Mouse (Mus musculus) embryo, embryonic 10 days (tissue): ENCODE measurements around the gene Slc38a1.

Experiments used
- DNase-seq: peaks from one replicate; pipeline ENCODE4 v3.0.0-alpha.2; 2015; ENCODE audit warnings: low spot score

The Slc38a1 gene

GRCm38 (mm10) chr15:96608671-96609070 is 34.0 kb downstream of the Slc38a1 start:
- DNase-seq: no peak

GRCm38 (mm10) chr15:96607422-96607821 is 35.3 kb downstream of the Slc38a1 start:
- DNase-seq: no peak

GRCm38 (mm10) chr15:96604282-96604681 is 38.4 kb downstream of the Slc38a1 start:
- no peak for DNase-seq

- DNase-seq: no peak
Measured at GRCm38 (mm10) chr15:96602043-96602442, 40.7 kb downstream of the Slc38a1 start.

GRCm38 (mm10) chr15:96599852-96600781 is 42.6 kb downstream of the Slc38a1 start:
- DNase-seq: no peak

GRCm38 (mm10) chr15:96598888-96599578 is 43.7 kb downstream of the Slc38a1 start:
- no peak for DNase-seq

GRCm38 (mm10) chr15:96597116-96597515 is 45.6 kb downstream of the Slc38a1 start:
- no peak for DNase-seq

- DNase-seq: no peak
Measured at GRCm38 (mm10) chr15:96594316-96594715, 48.4 kb downstream of the Slc38a1 start.

GRCm38 (mm10) chr15:96593866-96594265 is 48.8 kb downstream of the Slc38a1 start:
- DNase-seq: no peak

- no peak for DNase-seq
Measured at GRCm38 (mm10) chr15:96593457-96593856, 49.3 kb downstream of the Slc38a1 start.

- DNase-seq: no peak
Measured at GRCm38 (mm10) chr15:96592976-96593375, 49.7 kb downstream of the Slc38a1 start.

- no peak for DNase-seq
Measured at GRCm38 (mm10) chr15:96591876-96592417, 50.8 kb downstream of the Slc38a1 start.

- no peak for DNase-seq
Measured at GRCm38 (mm10) chr15:96588996-96589657, 53.6 kb downstream of the Slc38a1 start.

- no peak for DNase-seq
Measured at GRCm38 (mm10) chr15:96587998-96588397, 54.7 kb downstream of the Slc38a1 start.

GRCm38 (mm10) chr15:96583371-96584008 is 59.2 kb downstream of the Slc38a1 start:
- no peak for DNase-seq

GRCm38 (mm10) chr15:96576998-96577397 is 65.7 kb downstream of the Slc38a1 start:
- no peak for DNase-seq

GRCm38 (mm10) chr15:96568983-96569363 is 73.7 kb downstream of the Slc38a1 start:
- DNase-seq: no peak

GRCm38 (mm10) chr15:96568271-96568982 is 74.3 kb downstream of the Slc38a1 start:
- no peak for DNase-seq

- peak; percentile 81 for DNase-seq
Measured at GRCm38 (mm10) chr15:96566850-96567271, 75.9 kb downstream of the Slc38a1 start.

GRCm38 (mm10) chr15:96563852-96564251 is 78.9 kb downstream of the Slc38a1 start:
- DNase-seq: no peak

GRCm38 (mm10) chr15:96562521-96562920 is 80.2 kb downstream of the Slc38a1 start:
- DNase-seq: no peak
